Mouse (Mus musculus) G1E (cell line): ENCODE results near the gene AC140267.1.

ENCODE experiments used
- CTCF ChIP-seq: IDR thresholded peaks from 2 replicates; pipeline ENCODE4 v1.5.1; 2012; ENCODE audit warnings: low read depth, low read length, inconsistent platforms, mixed read lengths
- TAL1 ChIP-seq: conservative IDR thresholded peaks from 2 replicates; pipeline ENCODE4 v1.6.1; 2012; ENCODE audit warnings: low read depth, low read length, inconsistent platforms, mixed read lengths

- TF ChIP-seq CTCF = no peak
- TF ChIP-seq TAL1 = no peak
These were observed 20.0 kb downstream of the AC140267.1 start for GRCm38 (mm10) chr15:80255646-80256121.
